Mouse (Mus musculus) G1E-ER4 (cell line): ENCODE results near the gene Chrna4. TPM values are rescaled to one million over a fixed set of nuclear protein-coding genes. Genes with fewer than 3 reads are reported as not detected.

Experiments
- GATA1 ChIP-seq: IDR thresholded peaks from one replicate; pipeline ENCODE4 v1.8.0; 2012; ENCODE audit warnings: low read length, inconsistent platforms
- polyA plus RNA-seq: library from polyadenylated mRNA; stranded (reverse); fragments of >175 nt; gene quantifications from 2 replicates; pipeline ENCODE4 v1.2.3, GENCODE M21; 2012

The Chrna4 gene
- polyA plus RNA-seq, 1 experiment, result not detected

DNA sequence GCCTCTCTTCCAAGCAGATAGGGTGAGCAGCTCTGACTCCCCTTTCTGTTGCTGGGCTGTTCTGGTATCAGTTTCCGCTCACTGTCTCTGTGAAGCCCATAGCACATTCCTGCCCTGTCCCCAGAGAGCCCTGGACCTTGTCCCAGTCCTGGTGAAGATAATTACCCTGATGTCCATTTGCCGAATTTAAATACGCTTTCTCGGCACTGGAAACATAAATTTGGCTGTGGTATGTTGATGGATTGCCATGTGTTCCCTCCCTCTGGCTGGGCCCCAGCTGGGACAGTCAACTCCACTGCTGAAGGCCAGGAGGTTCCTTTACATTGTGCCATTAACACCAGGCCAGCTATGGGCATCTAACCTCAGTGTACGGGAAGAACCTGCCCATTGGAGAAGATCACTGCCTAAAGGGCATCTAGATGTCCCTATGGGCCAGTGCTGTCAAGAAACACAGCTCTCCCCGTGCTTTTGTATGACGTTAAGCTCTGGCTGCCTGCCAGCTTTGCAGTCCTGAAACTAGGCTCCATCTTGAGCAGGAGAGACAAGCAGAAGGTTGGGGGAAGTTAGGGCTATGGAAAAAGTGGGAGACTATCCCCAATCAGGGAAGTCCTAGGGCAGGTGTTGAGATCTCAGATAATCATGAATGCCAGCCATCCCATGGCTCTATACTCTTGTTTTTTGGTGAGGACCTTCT is 5.1 kb upstream of the Chrna4 start:
- TF ChIP-seq GATA1, result no peak

DNA sequence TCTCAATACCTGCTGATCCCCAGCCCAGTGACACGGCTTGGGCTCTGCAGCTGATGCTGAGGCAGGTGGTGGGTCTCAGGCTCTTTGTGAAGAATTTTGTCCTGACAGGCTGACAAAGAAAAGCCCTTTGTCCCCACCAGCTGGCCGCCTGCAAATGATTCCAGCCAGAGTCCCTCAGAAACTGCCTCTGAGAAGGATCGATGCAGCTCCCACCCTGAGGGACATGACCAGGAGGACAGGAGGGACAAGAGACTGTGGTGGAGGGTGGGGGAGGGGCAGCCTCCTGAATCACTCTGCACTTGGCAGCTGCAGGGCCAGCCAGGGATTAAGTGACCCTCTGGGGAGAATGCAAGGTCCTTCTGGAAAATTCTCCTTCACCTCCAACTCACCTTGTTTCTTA is 655 bp upstream of the Chrna4 start:
- TF ChIP-seq GATA1, result no peak

DNA sequence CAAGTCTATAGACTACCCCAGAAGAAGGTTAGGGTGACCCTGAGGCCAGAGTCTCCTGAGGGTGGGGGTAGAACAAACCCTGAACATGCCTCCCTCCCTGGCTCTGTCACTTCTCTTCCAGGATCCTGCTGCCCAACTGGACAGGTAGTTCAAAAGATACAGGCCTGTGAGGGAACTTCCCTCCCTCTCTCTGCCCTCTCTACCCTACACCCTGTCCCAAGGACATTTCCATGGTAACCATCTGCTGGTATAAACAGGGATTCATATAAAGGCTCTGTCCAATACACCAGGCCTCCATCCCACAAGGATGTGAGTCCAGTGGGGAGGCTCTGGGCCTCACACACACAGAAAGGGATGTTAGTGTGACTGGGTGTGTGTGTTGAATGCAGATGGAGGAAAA is 970 bp downstream of the Chrna4 start:
- TF ChIP-seq GATA1, result no peak

DNA sequence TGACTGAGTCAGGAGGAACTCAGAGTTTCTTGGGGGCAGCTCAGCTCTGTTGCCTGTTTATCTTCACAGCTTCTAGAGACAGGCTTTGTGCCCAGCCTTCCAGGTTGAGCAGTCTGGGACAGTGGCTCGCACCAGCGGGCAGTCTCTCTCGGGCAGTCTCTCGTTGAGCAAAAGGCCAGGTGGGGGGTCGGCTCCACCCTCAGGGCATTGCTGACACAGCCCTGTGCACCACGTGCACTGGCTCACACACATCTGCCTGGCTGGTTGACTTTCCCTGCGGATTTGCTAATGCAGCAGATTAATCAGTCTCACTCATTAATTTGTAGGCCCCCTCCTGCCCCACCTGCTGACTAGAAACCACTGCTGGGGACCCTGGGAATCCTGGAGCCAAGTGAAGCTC is 1.4 kb downstream of the Chrna4 start:
- TF ChIP-seq GATA1, result no peak

DNA sequence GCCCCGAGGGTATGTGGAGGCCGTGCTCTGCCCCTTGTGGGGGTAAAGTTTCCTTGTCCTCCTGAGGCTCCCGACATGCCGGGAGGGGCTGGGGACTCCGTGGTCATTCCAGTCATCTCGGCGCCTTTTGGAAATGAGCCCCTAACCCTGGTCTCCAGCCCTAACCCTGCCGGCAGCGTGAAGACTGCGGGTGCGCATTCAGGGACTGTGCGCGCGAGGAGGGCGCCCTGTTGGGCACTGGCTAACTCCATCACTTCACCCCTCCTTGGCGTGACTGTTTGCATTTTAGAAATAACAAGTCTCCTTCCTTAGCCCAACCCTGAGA is 4.0 kb downstream of the Chrna4 start:
- TF ChIP-seq GATA1, result no peak

DNA sequence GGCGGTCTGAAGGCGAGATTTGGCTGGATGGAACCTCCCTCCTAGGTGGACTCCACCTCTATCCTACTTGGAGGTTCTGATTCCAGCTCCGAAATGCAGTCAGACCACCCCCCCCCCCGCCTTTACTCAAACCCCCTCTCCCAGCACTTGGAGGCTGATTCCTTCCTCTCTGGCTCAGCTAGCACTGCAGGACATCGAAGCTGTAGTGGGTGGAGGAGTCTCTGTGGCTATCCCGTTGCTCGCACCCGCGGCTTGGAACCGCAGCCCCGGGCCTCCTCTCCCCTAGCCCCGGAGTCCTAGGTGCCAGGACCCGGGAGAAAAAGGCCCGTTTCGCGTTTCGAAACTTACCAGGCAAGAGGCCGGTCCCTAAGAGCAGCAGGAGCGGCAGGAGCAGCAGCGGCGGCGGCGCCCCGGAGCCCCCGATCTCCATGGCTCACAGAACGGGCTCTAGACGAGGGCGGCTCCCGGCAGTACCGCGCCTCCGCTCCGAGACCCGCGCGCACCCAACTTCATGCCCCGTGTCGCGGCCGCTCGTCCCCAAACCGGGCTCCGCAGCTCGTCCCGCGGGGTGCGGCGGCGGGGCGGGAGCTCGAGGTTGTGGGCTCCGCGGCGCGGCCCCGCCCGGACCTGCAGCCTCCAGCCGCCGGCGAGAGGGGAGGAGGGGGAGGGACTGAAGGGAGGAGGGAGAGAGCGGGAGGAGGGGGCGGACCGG is 4.5 kb downstream of the Chrna4 start:
- no peak for TF ChIP-seq GATA1

DNA sequence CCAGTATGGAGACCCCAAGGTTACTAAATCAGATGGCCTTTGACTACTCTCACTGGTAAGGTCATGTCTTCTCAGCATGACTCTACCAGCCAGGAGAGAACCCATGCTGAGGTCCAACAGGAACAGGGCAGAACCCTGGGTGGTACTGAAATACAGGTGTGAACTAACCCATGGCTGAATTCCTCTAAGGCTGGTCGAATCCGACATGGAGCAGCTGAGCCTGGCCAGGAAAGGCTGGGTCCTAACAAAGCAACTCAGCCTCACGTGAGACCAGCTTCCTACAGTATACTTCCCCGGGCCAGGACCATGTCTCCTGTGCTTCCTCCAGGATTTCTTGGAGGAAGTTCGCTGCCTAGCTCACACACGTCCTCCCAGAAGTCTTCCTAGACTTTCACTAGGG is 6.8 kb downstream of the Chrna4 start:
- no peak for TF ChIP-seq GATA1

DNA sequence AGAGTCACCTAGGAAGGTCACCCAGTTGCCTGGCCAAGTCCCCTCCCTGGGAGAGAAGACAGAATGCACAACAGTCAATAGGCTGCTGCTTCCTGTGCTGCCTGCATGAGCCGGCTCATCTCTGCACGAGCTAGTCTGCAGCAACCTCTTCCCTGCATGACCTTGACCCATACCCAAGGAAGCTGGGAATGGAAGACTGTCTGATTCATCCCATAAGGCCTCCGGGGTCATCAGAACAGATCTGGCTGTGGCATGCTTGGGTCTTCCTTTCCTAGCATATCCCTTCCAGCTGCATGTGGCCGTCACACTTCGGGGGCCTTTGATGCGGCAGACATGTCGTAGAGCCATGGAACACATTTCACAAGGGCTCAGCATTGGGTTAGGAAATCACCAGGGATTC is 8.2 kb downstream of the Chrna4 start:
- TF ChIP-seq GATA1, result no peak

DNA sequence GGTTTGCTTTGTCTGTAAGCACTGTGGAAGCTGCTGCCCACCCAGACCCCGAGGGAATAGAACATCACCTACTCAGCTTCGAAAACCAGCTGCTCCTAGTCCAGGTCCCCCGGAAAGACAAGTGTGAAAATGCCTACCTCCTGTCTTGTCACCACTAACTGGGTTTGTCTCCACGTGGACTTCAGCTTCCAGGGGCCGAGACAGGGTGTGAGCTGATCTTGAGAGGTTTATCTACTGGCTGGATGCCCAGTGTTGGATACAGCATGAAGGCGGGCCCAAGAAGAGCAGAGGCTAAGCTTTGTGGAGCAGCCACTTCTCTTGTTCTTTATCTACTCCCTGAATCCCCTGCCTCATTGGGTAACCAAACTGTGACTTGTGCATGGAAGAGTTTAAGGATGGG is 10.0 kb downstream of the Chrna4 start:
- TF ChIP-seq GATA1, result no peak

DNA sequence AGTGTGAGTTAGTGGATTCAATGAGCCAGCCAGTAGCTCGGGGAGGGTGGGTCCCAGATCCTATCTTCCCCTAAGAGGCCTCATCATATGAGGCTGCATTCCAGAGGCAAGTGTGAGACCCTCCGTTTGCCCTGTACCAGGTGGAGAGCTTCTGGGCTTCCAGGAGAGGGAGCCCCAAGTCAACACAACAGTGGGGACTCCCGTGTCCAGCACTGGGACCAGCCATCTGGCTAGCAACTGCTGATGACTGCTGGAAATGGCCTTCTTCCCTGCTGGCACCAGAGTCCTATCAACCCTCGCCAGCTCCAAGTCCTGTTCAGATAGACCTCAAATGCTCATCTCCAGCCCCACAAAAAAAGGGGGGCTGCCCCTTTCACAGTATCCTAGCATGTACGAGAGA is 10.9 kb downstream of the Chrna4 start:
- no peak for TF ChIP-seq GATA1

DNA sequence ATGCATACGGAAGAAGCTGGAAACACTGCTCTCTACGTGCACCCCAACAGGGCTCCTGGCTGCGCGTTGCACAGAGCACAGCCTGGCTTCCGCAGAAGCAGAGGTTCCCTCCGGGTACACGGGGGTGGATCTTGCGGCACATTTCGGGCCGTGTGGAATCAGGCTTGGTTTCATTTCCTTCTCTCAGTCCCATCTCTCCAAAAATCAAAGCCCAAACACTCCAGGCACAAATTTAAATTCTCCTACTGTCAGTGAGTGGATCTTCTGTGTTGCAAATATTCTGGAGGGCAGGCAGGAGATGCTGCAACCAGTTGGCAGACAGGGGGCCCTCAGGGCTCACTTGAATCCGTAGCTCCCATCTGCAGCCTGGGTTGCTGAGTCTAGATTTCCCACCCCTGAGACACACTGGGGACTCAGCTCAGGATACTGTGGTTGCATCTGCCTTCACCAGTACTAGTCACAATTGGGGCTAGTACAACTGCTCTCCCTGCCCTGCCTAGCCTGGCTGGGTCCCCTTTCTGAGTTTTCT is 11.9 kb downstream of the Chrna4 start:
- TF ChIP-seq GATA1, result no peak

DNA sequence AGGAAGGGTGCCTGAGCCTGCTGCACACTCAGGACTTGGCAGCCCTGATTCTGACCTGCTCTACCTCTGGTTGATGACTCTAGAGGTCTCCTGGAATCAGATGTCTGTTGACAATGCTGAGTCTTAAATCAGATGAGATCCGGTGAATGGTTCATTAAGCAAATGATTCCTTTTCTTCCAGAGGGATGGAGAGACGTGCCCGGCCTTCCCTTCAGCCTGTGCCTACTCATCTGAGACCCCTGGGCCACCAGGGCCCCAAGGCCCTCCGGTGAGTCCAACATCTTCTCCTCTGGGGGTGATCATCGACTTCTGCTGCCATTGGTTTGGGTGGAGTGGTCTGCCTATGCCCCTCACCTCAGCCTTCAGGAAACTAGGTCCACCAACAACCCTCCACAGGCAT is 35.0 kb downstream of the Chrna4 start:
- no peak for TF ChIP-seq GATA1

DNA sequence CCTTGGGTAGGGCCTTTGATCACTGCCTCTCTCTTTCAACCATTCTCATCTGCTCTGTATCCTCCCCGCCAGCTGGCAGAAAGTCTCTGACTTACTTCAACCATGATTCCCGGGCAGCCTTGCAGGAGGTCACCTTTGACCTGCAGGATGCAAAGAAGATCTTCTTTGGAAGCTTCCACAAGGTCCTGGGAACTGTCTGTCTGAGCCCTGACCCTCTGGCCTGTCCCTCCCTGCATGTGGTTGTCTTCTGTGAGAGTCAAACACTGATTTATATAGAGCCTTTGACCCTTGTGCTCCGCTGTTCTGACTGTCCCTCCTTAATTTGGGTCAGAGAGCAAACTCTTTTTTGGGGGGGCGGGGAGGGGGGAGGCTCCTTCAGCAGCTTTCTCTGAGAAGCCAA is 36.3 kb downstream of the Chrna4 start:
- no peak for TF ChIP-seq GATA1

DNA sequence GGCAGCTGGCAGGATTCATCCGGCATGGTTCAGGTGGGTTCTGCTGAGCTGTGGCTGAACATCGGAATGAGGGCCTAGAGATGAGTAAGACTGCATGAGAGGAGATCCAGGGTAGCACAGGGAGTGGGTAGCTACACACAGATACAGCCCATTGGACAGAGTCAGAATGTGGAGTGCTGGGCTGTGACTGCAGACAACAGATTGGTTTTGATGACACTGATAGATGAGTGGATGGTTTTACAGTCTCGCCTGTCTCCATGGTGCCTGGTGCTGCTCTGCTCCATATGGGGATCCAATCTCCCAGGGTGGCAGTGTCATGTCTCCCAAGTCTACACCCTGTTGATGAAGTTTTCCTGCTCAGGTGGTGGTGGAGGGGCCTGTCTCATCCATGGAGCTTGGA is 46.4 kb downstream of the Chrna4 start:
- no peak for TF ChIP-seq GATA1

DNA sequence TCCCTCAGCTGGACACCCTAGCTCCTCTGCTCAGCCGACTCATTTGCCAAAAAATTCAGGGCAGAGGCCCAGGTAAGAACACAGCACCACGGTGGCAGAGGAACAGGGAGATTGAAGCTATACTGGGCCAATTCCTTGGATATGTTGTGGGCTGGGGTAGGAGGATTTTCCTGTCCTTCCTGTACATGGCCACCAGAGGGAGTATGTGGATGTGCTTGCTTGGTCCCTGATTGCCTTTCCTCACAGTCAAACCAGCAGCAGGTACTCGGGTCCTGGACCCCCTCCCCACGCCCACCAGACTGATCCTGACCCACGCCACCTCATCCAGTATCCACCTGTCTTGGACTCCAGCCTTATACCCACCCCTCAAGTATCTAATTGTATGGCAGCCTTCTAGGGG is 46.9 kb downstream of the Chrna4 start:
- TF ChIP-seq GATA1, result no peak

DNA sequence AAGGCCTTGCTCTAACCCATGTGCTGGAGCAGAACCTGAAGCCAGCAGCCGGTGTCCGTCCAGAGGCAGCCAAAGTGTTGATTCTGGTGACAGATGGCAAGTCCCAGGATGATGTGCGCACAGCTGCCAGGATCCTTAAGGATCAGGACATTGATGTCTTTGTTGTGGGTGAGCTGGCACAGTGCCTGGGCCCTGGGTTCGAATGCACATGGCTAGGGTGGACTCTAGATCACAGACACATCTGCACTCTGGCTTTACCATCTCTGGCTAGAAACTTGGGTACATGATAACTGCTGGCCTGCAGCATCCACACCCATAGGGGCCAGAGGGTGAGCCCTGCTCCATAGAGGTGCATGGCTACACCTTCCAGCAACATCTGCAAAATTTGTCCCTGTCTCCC is 47.9 kb downstream of the Chrna4 start:
- TF ChIP-seq GATA1, result no peak

DNA sequence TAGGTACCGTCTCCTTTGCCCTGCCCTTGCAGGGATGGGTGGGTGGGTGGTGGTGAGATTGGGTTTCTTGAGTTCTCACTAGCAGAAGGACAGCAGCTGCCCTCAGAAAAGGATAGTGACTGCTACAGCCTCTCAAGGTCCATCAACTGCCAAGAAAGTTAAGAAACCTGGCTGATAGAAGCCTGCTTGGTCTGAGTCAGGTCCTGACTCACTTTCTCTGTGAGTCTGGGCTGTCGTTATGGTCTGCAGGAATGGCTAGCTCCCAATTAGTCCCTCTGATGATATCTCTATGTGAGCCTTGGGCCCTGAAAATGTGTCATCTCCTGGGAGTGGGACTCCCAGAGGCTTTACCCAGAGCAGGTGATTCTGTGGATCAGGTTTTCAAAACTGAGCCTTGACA is 49.0 kb downstream of the Chrna4 start:
- no peak for TF ChIP-seq GATA1
